Comparison of ENCODE assay signal across 32 mouse cellular contexts in genomic region chr6:82893415-82893814, GRCm38 (mm10). TPM values are rescaled to one million over a fixed set of nuclear protein-coding genes. Genes with fewer than 3 reads are reported as not detected.
"Had no signal": no experiment of that assay in that cellular context is flagged by ENCODE, and none has a peak within 500 bp of the region (broad histone marks: within the 10 kb centered on the region; RNA-seq: fewer than 3 reads in every experiment).

No protein-coding gene starts in this region.

- H3K4me1 ChIP-seq: hindbrain, embryonic 10.5 days; liver, embryonic 13.5 days; liver, embryonic 15.5 days had no signal

- H3K9me3 ChIP-seq: heart, embryonic 13.5 days; heart, embryonic 15.5 days; hindbrain, embryonic 10.5 days; hindbrain, embryonic 12.5 days; intestine, embryonic 15.5 days; limb, embryonic 10.5 days; limb, embryonic 12.5 days; liver, embryonic 13.5 days; liver, embryonic 15.5 days had no signal

- H3K27ac ChIP-seq: gastrocnemius, adult 2 months; heart, embryonic 13.5 days; heart, embryonic 15.5 days; hindbrain, embryonic 10.5 days; hindbrain, embryonic 12.5 days; hindbrain, embryonic 14.5 days; intestine, embryonic 15.5 days; layer of hippocampus, adult 2 months; left cerebral cortex, adult 2 months; limb, embryonic 10.5 days; limb, embryonic 12.5 days; liver, embryonic 13.5 days; liver, embryonic 15.5 days had no signal

- H3K9ac ChIP-seq: heart, embryonic 13.5 days; heart, embryonic 15.5 days; hindbrain, embryonic 12.5 days; hindbrain, embryonic 14.5 days; intestine, embryonic 15.5 days; limb, embryonic 12.5 days; liver, embryonic 13.5 days; liver, embryonic 15.5 days; liver, postnatal 0 days had no signal

- H3K4me3 ChIP-seq: gastrocnemius, adult 2 months; heart, embryonic 13.5 days; heart, embryonic 15.5 days; hindbrain, embryonic 10.5 days; hindbrain, embryonic 12.5 days; intestine, embryonic 15.5 days; layer of hippocampus, adult 2 months; left cerebral cortex, adult 2 months; limb, embryonic 10.5 days; limb, embryonic 12.5 days; liver, embryonic 13.5 days; liver, embryonic 15.5 days had no signal

- H3K4me2 ChIP-seq: heart, embryonic 11.5 days; heart, embryonic 13.5 days; heart, embryonic 15.5 days; hindbrain, embryonic 12.5 days; hindbrain, embryonic 14.5 days; intestine, embryonic 15.5 days; limb, embryonic 12.5 days; liver, embryonic 11.5 days; liver, embryonic 13.5 days; liver, embryonic 15.5 days had no signal

- ATAC-seq: hindbrain, embryonic 16.5 days; inflammation-experienced regulatory T-cells, adult 6 months; intestine, embryonic 15.5 days; intestine, postnatal 0 days; liver, postnatal 0 days had no signal

- H3K27me3 ChIP-seq: heart, embryonic 13.5 days; heart, embryonic 15.5 days; hindbrain, embryonic 12.5 days; intestine, embryonic 15.5 days; limb, embryonic 12.5 days; liver, embryonic 13.5 days; liver, embryonic 15.5 days had no signal

- H3K36me3 ChIP-seq: heart, embryonic 13.5 days; heart, embryonic 15.5 days; hindbrain, embryonic 10.5 days; hindbrain, embryonic 12.5 days; intestine, embryonic 15.5 days; limb, embryonic 10.5 days; limb, embryonic 12.5 days; liver, embryonic 13.5 days; liver, embryonic 15.5 days had no signal

- DNase-seq: gastrocnemius, adult 2 months; gastrocnemius, postnatal 10 days; gastrocnemius, postnatal 25 days; heart, adult 18-20 months; heart, postnatal 14 days; heart, postnatal 4 days; kidney, adult 2 months; kidney, postnatal 10 days; kidney, postnatal 25 days; liver; liver, embryonic 13.5 days; liver, postnatal 0 days had no signal

RNA-seq across cellular contexts. Expression of gene Sema4f, which starts 46.2 kb away (rescaled TPM):
- total RNA-seq: granulocyte monocyte progenitor cell, adult 5-6 weeks had no signal
- polyA plus RNA-seq: heart, postnatal 0 days had no signal

RNA-seq across cellular contexts. Expression of gene M1ap, which starts 53.3 kb away (rescaled TPM):
- total RNA-seq: gastrocnemius, postnatal 25 days; heart, adult 8-10 months; layer of hippocampus, adult 2 months; layer of hippocampus, postnatal 10 days; left cerebral cortex, adult 2 months had no signal
- polyA plus RNA-seq: hindbrain, embryonic 16.5 days had no signal
